Mouse (Mus musculus) embryonic facial prominence, embryonic 14.5 days (tissue): ENCODE measurements around the gene Gm20479. TPM values are rescaled to one million over a fixed set of nuclear protein-coding genes. Genes with fewer than 3 reads are reported as not detected.

Experiments
- ATAC-seq: fragments of 200-750 bp; cut with Nextera tagmentation; 2 replicates; pipeline ENCODE4 v1.8.0; 2017; ENCODE audit warnings: low read depth, moderate number of reproducible peaks, moderate TSS enrichment
- DNase-seq: peaks from one replicate; pipeline ENCODE4 v3.0.0-alpha.2; 2015; ENCODE audit warnings: low spot score
- H3K27ac ChIP-seq: fragments of 300-500 bp; sonication (generic); replicated peaks from 2 replicates; pipeline ENCODE4 v1.5.1; 2014; ENCODE audit warnings: low read depth, mild to moderate bottlenecking, low read length, moderate library complexity
- H3K27me3 ChIP-seq: fragments of 300-500 bp; sonication (generic); replicated peaks from 2 replicates; pipeline ENCODE4 v1.6.1; 2014; ENCODE audit warnings: low read length; ENCODE audit not compliant: control insufficient read depth, insufficient read depth
- H3K36me3 ChIP-seq: fragments of 300-500 bp; sonication (generic); 2 replicates; pipeline ENCODE4 v1.6.1; 2014; ENCODE audit warnings: low read length, mixed read lengths; ENCODE audit not compliant: control insufficient read depth, insufficient read depth
- H3K4me1 ChIP-seq: fragments of 300-500 bp; sonication (generic); 2 replicates; pipeline ENCODE4 v1.6.1; 2014; ENCODE audit warnings: antibody characterized with exemption, low read length; ENCODE audit not compliant: control insufficient read depth, insufficient read depth
- H3K4me2 ChIP-seq: fragments of 300-500 bp; sonication (generic); 2 replicates; pipeline ENCODE4 v1.6.1; 2014; ENCODE audit warnings: low read depth, mild to moderate bottlenecking, low read length, moderate library complexity, mixed read lengths
- H3K4me3 ChIP-seq: fragments of 300-500 bp; sonication (generic); 2 replicates; pipeline ENCODE4 v1.5.1; 2014; ENCODE audit warnings: low read depth, mild to moderate bottlenecking, low read length
- H3K9ac ChIP-seq: fragments of 300-500 bp; sonication (generic); 2 replicates; pipeline ENCODE4 v1.6.1; 2014; ENCODE audit warnings: low read depth, mild to moderate bottlenecking, low read length, moderate library complexity, mixed read lengths
- H3K9me3 ChIP-seq: fragments of 300-500 bp; sonication (generic); 2 replicates; pipeline ENCODE4 v1.6.1; 2016; ENCODE audit warnings: low read length; ENCODE audit not compliant: control insufficient read depth
- WGBS: fragments of 180-500 bp; shearing (Covaris S2); extraction: QIAGEN DNeasy Blood & Tissue Kit; methylation state at CpG from one replicate; pipeline ENCODE4 v1.1.7; 2014; 5-methylcytosine and 5-hydroxymethylcytosine counted together
- polyA plus RNA-seq: library from polyadenylated mRNA; unstranded; fragments of >200 nt; fragmentation: Nextera tagmentation; extraction: Ambion mirVana; gene quantifications from 2 replicates; pipeline ENCODE4 v1.2.1, GENCODE M21; 2014

Gm20479 gene
- polyA plus RNA-seq, 1 experiment from 2014 or later, result not detected

DNA sequence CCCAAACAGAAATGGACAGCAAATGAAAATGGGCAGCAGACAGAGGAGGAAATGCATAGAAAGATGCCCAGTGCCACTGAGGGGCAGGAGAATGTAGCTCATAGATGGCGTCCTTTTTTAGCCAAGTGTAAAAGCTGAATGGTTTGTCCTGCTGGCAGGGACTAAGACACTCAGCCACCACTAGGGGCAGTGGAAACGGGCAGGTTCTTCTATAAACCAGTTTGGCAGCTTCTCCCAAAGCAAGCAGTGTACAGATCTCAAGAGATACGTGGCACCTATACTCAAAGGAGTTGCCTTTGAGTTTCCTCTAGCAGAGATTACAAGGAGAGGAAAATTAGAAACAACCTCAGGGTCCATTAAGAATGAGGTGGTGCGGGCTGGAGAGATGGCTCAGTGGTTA is 21.2 kb upstream of the Gm20479 start:
- peaks cover 5% of the 10 kb centered on the region; the same call in 1 of the 2 replicates for H3K9me3 ChIP-seq
- DNase-seq (peak; percentile 79), ATAC-seq (peak; percentile 73)
- no peak overlapping the region for H3K4me2 ChIP-seq
- no peak overlapping the region for H3K4me3 ChIP-seq
- WGBS, result 24% methylated on average over 4 of the region's 4 CpGs
- H3K9ac ChIP-seq, result no peak overlapping the region
- H3K27ac ChIP-seq, result no peak overlapping the region
- H3K27me3 ChIP-seq, result peaks cover 42% of the 10 kb centered on the region
- no peaks in the 10 kb centered on the region for H3K36me3 ChIP-seq
- peaks cover 5% of the 10 kb centered on the region; the same call in 1 of the 2 replicates for H3K4me1 ChIP-seq

GRCm38 (mm10) chr7:27375274-27375673 is 18.1 kb upstream of the Gm20479 start:
- peak overlapping the region; percentile 34 for H3K4me2 ChIP-seq

DNA sequence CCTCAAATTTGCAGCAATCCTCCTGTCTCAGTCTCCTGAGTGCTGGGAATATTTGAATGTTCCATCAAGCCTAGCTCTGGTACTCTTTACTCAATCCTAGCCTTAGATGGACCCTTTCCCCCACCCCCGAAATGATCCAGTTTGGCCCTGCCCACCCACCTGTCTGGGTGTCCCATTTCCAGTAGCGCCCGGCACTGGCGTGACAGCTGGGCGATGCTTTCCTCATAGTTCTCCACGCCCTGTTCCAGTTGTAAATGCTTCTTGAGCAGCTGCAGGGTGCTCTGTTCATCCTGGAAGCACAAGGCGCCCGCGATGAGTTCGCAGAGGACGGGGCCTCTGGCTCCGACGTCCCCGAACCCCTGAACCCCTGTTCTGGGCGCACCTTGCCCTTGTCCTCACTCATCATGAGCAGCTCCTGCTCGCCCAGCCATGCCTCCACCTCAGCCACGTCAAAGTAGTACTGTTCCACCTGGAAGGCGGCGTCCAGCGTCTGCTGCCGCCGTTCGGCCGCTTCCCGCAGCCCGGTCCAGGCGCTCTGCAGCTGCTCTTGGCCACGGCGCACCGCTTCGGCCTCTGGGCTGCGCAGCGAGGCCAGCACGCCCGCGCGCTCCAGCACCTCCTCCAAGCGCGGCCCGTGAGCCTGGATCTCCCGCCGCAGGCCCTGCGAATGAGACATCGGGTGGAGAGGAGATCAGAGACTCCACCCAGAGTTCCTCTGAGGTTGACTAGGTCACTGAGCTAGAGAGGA is 14.7 kb upstream of the Gm20479 start:
- Histone ChIP-seq H3K9ac (0 out of 2 replicates have a peak overlapping the region, but pooled peaks have one; percentile 47), H3K27me3 (peaks cover 96% of the 10 kb centered on the region), H3K4me2 (peak overlapping the region; percentile 37), H3K36me3 (no peaks in the 10 kb centered on the region), H3K4me3 (peak overlapping the region; percentile 21), H3K27ac (peak overlapping the region; percentile 49; the same call in 1 of the 2 replicates), H3K4me1 (0 out of 2 replicates have a peak, but pooled peaks cover 6% of the 10 kb centered on the region), H3K9me3 (peaks cover 11% of the 10 kb centered on the region; the same call in 1 of the 2 replicates)
- WGBS, result 6% methylated on average over 33 of the region's 44 CpGs
- DNase-seq (peak; percentile 77), ATAC-seq (peak; percentile 58; the same call in 1 of the 2 replicates)

More at GRCm38 (mm10) chr7:27375274-27375673, 18.1 kb upstream of the Gm20479 start:
- H3K4me3 ChIP-seq, result peak overlapping the region; percentile 18; the same call in 1 of the 2 replicates
- H3K4me1 ChIP-seq, result peaks cover 5% of the 10 kb centered on the region; the same call in 1 of the 2 replicates
- H3K27ac ChIP-seq, result no peak overlapping the region
- no peaks in the 10 kb centered on the region for H3K36me3 ChIP-seq
- peaks cover 5% of the 10 kb centered on the region; the same call in 1 of the 2 replicates for H3K9me3 ChIP-seq
- WGBS, result 0% methylated on average over 5 of the region's 22 CpGs
- DNase-seq (no peak), ATAC-seq (no peak)
- H3K27me3 ChIP-seq, result peaks cover 73% of the 10 kb centered on the region
- H3K9ac ChIP-seq, result no peak overlapping the region; the same call in 1 of the 2 replicates

DNA sequence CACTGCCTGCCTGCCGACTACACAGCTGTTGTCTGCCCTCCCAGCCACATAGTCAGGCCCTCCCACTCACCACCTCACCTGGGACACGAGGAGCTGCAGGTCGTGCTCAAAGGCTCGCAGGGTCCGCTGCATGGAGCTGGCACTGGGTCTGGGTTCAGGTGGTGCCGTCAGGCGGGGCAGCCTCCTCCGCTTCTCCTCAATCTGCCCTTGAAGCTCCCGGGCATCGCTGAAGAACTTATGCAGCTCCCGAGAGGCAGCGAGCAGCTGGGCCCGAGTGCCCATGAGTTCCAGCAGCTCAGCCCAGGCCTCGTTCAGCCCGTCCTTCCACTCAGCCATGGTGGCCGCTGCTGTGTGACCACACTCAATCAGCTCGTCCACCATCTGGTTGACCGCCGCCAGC is 11.9 kb upstream of the Gm20479 start:
- DNase-seq (no peak), ATAC-seq (no peak)
- Histone ChIP-seq H3K9me3 (peaks cover 6% of the 10 kb centered on the region; the same call in 1 of the 2 replicates), H3K9ac (no peak overlapping the region), H3K4me3 (no peak overlapping the region), H3K27me3 (peaks cover 98% of the 10 kb centered on the region), H3K4me1 (0 out of 2 replicates have a peak, but pooled peaks cover 6% of the 10 kb centered on the region), H3K4me2 (no peak overlapping the region), H3K27ac (no peak overlapping the region), H3K36me3 (no peaks in the 10 kb centered on the region)
- WGBS, result 83% methylated on average over 19 of the region's 19 CpGs

- no peak for DNase-seq
- 17% methylated on average over 11 of the region's 11 CpGs for WGBS
These were observed 10.8 kb upstream of the Gm20479 start for GRCm38 (mm10) chr7:27367976-27368375.

DNA sequence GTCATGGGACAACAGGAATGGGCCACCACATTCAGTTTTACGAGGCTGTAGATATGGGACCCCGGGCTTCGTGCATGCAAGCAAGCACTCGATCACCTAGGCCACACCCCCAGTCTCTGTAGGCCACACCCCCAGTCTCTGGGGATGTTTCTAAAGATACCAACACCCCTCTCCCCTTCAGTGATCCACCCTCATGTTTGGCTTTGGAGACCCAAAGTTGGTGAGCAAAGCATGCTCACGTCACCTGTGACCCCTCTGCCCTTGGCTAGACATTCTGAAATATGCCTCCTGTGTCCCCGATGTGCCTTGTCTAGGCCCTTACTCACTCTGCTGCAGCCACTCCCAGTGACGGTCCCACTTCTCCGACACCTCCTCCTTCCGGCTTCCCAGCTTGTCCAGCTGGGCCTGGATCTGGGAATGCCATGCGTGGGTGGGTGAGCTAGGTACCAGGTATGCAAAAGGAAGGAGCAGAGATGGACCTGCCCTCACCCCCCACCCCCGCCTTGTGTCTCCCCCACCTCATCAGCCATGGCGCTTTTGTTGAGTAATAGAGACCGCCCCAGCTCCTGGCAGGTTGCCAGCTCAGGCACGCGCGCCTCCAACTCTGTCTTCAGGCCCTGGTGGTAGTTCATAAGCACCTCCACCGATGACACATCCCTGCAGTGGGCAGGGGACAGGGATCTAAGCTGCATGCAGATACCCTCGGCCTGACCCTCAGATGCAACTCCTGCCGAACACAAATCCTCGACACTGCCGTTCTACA is 9.0 kb upstream of the Gm20479 start:
- no peak for DNase-seq
- no peak for ATAC-seq
- no peak overlapping the region for H3K4me3 ChIP-seq
- 0 out of 2 replicates have a peak, but pooled peaks cover 6% of the 10 kb centered on the region for H3K4me1 ChIP-seq
- H3K9me3 ChIP-seq, result peaks cover 6% of the 10 kb centered on the region; the same call in 1 of the 2 replicates
- peaks cover 90% of the 10 kb centered on the region for H3K27me3 ChIP-seq
- H3K4me2 ChIP-seq, result no peak overlapping the region
- 43% methylated on average over 20 of the region's 21 CpGs for WGBS
- no peaks in the 10 kb centered on the region for H3K36me3 ChIP-seq
- no peak overlapping the region for H3K9ac ChIP-seq
- no peak overlapping the region for H3K27ac ChIP-seq

More at GRCm38 (mm10) chr7:27367976-27368375, 10.8 kb upstream of the Gm20479 start:
- Histone ChIP-seq H3K9ac (no peak overlapping the region), H3K4me2 (peak overlapping the region; percentile 33), H3K4me1 (0 out of 2 replicates have a peak, but pooled peaks cover 6% of the 10 kb centered on the region), H3K36me3 (no peaks in the 10 kb centered on the region), H3K9me3 (peaks cover 6% of the 10 kb centered on the region; the same call in 1 of the 2 replicates), H3K27ac (no peak overlapping the region), H3K27me3 (peaks cover 100% of the 10 kb centered on the region), H3K4me3 (peak overlapping the region; percentile 13; the same call in 1 of the 2 replicates)
- no peak for ATAC-seq

DNA sequence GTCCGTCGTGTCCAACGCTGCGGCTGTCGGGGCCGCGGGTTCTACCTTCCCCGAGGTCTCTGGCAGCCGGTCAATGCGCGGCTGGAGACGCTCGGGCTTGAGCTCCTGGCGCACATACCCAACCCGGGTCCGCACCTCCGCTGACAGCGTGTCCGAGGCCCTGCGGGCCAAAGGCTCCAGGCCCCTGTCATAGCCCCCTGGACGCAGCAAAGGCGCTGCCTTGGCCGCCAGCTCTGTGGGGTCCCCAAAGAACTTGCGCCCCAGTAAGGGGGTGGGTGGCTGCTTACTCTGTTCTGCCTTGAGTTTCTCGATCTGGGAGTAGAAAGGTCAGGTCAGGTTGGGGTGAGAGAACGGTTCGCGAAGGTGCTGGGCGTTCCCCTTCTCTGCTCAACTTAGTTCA is 7.2 kb upstream of the Gm20479 start:
- DNase-seq (no peak), ATAC-seq (no peak)
- WGBS, result 11% methylated on average over 8 of the region's 29 CpGs
- Histone ChIP-seq H3K4me3 (no peak overlapping the region), H3K9ac (no peak overlapping the region), H3K27me3 (peaks cover 71% of the 10 kb centered on the region), H3K4me1 (0 out of 2 replicates have a peak, but pooled peaks cover 6% of the 10 kb centered on the region), H3K36me3 (no peaks in the 10 kb centered on the region), H3K9me3 (no peaks in the 10 kb centered on the region), H3K27ac (no peak overlapping the region), H3K4me2 (peak overlapping the region; percentile 8; the same call in 1 of the 2 replicates)

DNA sequence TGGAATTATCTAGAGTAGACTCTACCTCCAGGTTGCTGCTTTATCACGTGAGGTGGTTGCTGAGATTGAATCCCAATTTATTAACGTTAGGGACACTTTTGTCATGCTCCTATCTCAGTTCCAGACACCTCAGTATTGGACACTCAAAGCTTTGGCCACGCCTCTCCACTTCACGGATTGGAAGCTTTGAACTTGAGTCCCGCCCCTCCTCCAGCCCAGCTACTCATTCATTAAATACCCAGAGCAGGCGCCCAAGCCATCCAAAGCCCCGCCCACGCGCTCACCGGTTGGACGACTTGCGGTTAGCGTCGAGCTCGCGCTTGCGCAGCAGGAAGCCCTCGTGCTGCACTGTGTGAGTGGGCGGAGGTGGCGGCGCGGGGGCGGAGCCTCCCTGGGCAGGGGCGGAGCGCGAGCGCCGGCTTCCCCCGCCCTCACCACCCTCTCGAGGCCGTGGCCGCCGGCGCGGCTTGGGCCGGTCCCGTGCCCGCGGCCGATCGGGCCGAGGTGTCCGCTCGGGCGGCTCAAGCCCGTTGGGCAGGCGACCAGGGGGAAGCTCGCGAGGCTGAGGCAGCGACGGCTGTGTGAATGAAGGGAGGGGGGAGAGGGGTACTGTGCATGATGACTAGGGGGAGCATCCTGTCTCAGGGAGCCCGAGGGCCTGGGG is 4.2 kb upstream of the Gm20479 start:
- ATAC-seq, result peak; percentile 96
- H3K27ac ChIP-seq, result no peak overlapping the region

More for the DNA sequence above, 4.2 kb upstream of the Gm20479 start:
- H3K36me3 ChIP-seq, result no peaks in the 10 kb centered on the region
- H3K4me1 ChIP-seq, result peaks cover 5% of the 10 kb centered on the region
- H3K4me2 ChIP-seq, result peak overlapping the region; percentile 72
- peak overlapping the region; percentile 55 for H3K4me3 ChIP-seq
- under 1% methylated on average over 40 of the region's 52 CpGs for WGBS
- no peaks in the 10 kb centered on the region for H3K9me3 ChIP-seq
- peaks cover 54% of the 10 kb centered on the region for H3K27me3 ChIP-seq
- peak; percentile 100 for DNase-seq
- peak overlapping the region; percentile 67 for H3K9ac ChIP-seq
